Mouse (Mus musculus) left cerebral cortex, postnatal 36 days (tissue): ENCODE data around the gene Ccr7. TPM values are rescaled to one million over a fixed set of nuclear protein-coding genes. Genes with fewer than 3 reads are reported as not detected.
A peak's percentile ranks its signal among the peaks of the same experiment; 100 is the strongest.

Experiments used
- DNase-seq, 2 experiments: peaks; one replicate each; pipeline ENCODE4 v3.0.0; 2021 to 2022; ENCODE audit warnings: low spot score in 2 of 2, mixed read lengths in 1 of 2
- intact Hi-C: fragments of 180-260 bp; cut with DNase I; formaldehyde crosslinking; loops from one replicate; pipeline ENCODE4 v1.15.1; 2025
- total RNA-seq, 2 experiments: library from RNA; stranded (reverse); gene quantifications; 2 replicates each; pipeline ENCODE4 v1.2.3; 2021

The Ccr7 gene
- total RNA-seq, 2 experiments from 2014 or later, result not detected

DNA sequence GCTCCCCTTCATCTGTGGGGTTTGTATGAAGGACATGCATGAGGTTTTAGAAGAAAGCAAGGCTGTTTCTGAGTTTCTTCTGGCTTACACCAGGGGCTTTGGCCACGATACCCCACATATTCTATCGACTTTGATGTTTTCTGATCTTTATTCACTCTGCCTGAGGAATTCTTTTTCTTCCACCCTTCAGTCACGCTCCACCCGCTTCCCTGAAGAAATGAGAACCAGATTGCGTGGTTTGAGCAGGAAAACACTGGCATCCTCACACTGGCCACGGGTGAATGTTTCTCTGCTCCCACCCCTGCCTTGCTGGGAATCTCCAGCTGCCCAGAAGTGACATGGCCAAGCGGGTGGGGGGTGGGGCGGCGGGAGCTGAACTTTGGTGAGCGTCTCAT is 30.2 kb downstream of the Ccr7 start:
- no peak for DNase-seq

DNA sequence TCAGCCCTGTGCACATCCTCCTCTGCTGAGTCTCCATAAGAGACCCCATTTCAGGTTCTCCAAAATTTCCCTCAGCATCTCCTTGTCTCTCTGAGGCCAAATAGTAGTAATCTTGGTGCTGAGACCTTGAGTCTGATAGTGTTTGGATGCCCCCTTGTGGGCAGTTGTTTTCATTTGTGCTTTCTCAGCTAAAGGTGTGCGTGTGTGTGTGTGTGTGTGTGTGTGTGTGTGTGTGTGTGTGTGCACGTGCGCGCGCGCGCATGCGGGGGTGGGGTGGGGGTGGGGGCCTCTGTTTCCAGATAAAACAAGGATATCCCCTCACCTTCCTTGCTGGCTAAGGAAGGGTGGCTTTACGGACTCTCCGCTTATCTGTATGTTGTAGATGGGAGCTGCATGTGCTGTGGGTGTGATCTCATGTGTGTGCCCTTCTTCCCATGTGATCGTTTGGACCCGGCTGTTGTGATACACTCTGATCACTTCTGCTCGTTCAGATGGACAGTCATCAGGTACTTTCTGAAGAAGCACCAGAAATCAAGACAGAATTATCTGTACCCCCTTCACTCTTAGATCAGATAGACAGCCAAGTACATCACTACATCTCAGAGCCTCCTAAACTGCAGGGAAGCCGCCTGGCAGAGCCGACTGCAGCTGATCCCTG is 30.8 kb downstream of the Ccr7 start:
- intact Hi-C loops, result loop anchor here (2.0 kb wide), 1 partner anchor 83 kb away; the partner anchor contains the start of gene Igfbp4
- peak in 1 of 2 experiments; percentile 45 for DNase-seq

More for the DNA sequence above, 30.2 kb downstream of the Ccr7 start:
- intact Hi-C loops, result no loop called here

DNA sequence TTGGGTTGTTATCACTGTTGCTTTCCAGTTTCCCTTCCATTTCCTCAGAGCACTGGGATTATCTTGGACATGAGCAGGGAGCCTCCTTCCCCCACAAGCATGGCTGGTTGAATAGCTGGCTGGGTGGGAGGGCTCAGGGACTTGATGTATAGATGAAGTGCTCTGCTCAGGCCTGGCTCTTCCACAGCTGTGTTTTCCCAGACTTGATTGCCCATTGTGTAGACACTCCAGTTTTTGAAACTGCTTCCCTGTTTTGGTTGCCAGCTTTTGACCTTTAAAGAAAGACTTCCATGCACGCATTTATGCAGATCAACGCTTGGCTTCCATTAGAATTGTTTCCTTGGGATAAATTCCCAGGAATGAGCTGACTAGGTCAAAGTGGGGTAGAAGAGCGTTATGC is 32.2 kb downstream of the Ccr7 start:
- intact Hi-C loops, result loop anchor here (2.0 kb wide), 1 partner anchor 82 kb away; the partner anchor contains the start of gene Igfbp4
- no peak for DNase-seq

DNA sequence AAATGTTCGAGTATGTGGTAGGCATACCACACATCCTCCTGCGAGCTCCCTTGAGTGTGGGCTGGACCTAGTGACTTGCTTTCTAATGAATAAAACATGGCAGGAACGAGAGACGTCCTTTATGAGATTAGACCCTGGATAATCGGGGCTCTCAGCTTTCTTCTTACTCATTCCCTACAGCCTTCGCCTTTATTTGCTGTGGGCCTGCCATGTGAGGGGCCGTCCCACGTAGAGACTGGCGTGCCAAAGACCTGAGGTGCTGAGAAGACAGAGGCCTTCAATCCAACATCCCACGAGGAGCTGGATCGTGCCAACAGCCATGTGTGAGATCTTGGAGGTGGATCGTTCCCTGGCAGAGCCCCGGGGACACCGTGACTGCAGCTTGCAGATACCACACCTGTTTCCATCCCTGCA is 33.7 kb downstream of the Ccr7 start:
- intact Hi-C loops, result no loop called here

GRCm38 (mm10) chr11:99120524-99121217 is 34.2 kb downstream of the Ccr7 start:
- intact Hi-C loops, result no loop called here
- peak; percentile 43 to 63 for DNase-seq

More for the DNA sequence above, 33.7 kb downstream of the Ccr7 start:
- peak; percentile 72 to 87 for DNase-seq

GRCm38 (mm10) chr11:99118963-99119362 is 35.9 kb downstream of the Ccr7 start:
- intact Hi-C loops, result no loop called here
- no peak for DNase-seq

- intact Hi-C loops, result no loop called here
- DNase-seq, result no peak
Observed at GRCm38 (mm10) chr11:99118420-99118819, 36.5 kb downstream of the Ccr7 start.

GRCm38 (mm10) chr11:99117907-99118306 is 37.0 kb downstream of the Ccr7 start:
- intact Hi-C loops, result no loop called here
- no peak for DNase-seq

DNA sequence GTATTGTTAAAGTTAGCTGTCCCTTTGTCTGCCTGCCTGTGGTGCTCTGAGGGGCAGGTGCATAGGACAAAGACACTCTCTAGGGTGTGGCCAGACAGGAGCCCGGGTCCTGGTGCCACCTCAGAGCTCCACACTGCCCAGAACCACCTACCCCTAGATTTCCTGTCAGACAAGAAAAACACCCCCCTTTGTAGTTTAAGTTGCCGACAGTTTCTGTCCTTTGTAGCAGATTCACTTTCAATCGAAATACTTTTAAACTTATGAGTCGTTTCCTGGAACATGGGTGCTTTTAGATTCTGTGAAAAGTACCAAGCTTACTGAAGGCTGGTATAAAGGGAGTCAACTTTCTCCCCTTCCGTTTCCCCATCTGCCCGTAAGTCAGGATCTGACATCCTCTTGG is 38.9 kb downstream of the Ccr7 start:
- intact Hi-C loops, result no loop called here
- no peak for DNase-seq

DNA sequence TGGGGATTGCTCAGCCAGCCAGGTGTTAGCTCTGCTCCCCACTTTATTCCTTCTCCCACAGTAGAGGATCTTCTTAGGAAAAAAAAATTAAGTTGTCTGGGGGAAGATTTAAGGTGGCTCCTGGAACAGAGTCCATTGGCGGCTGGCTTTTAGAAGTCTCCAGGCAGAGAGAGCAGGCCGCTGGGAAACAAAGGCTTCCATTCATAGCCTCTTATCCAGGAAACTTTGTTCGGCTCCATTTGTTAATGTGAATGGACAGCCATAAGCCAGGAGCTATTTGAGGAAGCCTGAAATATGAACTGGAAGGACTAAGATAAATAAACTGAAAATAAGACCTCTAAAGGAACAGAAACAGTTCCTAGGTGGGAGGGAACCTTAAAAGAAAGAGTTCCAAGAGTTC is 41.8 kb downstream of the Ccr7 start:
- intact Hi-C loops, result loop anchor here (5.0 kb wide), 1 partner anchor 34 kb away; no protein-coding TSS in a partner anchor
- no peak for DNase-seq

DNA sequence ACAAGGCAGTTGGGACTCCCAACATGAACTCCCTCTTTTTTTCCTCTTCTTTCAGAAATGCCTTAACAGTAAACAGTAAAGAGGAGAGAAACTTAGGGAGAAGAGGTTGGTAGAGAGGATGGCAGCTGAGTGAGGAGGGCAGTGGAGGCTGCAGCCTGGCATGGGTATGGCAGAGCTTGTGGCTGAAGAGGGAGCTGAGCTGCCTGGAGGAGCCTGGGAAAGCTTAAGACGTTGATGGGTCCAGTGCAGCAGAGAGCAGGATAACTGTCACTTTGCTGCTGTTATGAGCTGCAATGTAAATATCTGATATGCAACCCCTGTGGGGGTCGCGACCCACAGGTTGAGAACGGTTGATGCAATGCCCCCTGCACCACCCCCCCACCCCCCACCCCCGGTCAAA is 42.2 kb downstream of the Ccr7 start:
- intact Hi-C loops, result loop anchor here (5.0 kb wide), 1 partner anchor 35 kb away; no protein-coding TSS in a partner anchor
- DNase-seq, result no peak

DNA sequence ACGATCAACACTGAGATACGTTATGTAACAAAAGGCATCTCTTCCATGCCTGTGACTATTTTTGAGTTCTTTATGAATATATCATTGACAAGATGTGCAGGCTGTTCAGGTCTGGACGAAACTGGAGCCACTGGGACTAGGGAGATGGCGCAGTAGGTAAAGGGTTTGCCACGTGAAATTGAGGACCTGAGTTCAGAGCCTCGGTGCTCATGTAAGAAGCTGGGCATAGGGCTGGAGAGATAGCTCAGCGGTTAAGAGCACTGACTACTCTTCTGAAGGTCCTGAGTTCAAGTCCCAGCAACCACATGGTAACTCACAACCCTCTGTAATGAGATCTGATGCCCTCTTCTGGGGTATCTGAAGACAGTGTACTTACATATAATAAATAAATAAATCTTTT is 43.2 kb downstream of the Ccr7 start:
- no peak for DNase-seq
- intact Hi-C loops, result loop anchor here (5.0 kb wide), 1 partner anchor 36 kb away; no protein-coding TSS in a partner anchor

GRCm38 (mm10) chr11:99111155-99111554 is 43.7 kb downstream of the Ccr7 start:
- DNase-seq, result peak; percentile 64 to 69
- intact Hi-C loops, result loop anchor here (5.0 kb wide), 1 partner anchor 36 kb away; no protein-coding TSS in a partner anchor

DNA sequence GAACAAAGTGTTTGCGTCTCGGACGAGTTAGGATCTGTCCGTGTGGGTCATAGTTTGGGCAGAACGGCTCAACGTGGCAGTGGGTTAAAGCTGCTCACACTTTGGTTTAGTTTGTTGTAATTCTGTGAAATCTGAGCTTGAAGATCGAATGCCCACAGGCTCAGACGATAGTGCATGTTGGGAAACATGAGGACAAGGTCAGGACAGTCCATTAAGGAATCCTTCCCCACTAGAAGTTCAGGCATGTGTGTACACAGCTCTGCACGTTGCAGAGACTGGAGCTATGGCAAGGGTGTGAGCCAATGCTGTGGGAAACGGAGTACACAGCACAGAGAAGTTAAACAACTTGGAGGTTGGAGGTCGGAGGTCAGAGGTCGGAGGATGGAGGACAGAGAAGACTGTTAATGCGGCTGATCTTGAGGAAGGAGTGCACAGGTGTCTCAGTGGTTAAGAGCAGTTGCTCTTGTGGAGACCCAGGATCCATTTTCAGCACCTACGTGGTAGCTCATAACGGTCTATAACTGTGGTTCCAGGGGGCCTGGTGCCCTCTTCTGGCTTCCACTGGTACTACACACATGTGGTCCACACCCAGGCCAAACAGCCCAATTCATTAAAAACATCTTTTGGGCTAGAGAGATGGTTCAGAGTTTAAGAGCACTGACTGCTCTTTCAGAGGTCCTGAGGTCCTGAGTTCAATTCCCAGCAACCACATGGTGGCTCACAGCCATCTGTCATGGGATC is 44.3 kb downstream of the Ccr7 start:
- no peak for DNase-seq
- intact Hi-C loops, result loop anchor here (5.0 kb wide), 1 partner anchor 37 kb away; no protein-coding TSS in a partner anchor

GRCm38 (mm10) chr11:99108296-99108695 is 46.6 kb downstream of the Ccr7 start:
- intact Hi-C loops, result no loop called here

GRCm38 (mm10) chr11:99105981-99106726 is 48.7 kb downstream of the Ccr7 start:
- DNase-seq, result no peak
- intact Hi-C loops, result no loop called here

More at GRCm38 (mm10) chr11:99108296-99108695, 46.6 kb downstream of the Ccr7 start:
- no peak for DNase-seq

GRCm38 (mm10) chr11:99104609-99105410 is 50.1 kb downstream of the Ccr7 start:
- no peak for DNase-seq
- intact Hi-C loops, result no loop called here

- intact Hi-C loops, result no loop called here
- DNase-seq, result no peak
Observed at GRCm38 (mm10) chr11:99102575-99103270, 52.2 kb downstream of the Ccr7 start.
